Mouse (Mus musculus): ENCODE data around the gene Fkbp7. TPM values are rescaled to one million over a fixed set of nuclear protein-coding genes. Genes with fewer than 3 reads are reported as not detected.

The Fkbp7 gene
- polyA plus RNA-seq, 1 experiment from 2014 or later: 151 TPM

- 49% methylated on average over 5 of the region's 8 CpGs for WGBS
- Histone ChIP-seq H3K9me3 (no peaks in the 10 kb centered on the region), H3K4me1 (0 out of 2 replicates have a peak, but pooled peaks cover 2% of the 10 kb centered on the region), H3K27ac (no peak overlapping the region), H3K4me3 (no peak overlapping the region), H3K36me3 (peaks cover 20% of the 10 kb centered on the region), H3K4me2 (no peak overlapping the region), H3K27me3 (no peaks in the 10 kb centered on the region), H3K9ac (no peak overlapping the region)
- no peak for ATAC-seq (ENCODE audit: insufficient number of reproducible peaks, low FRiP score, low TSS enrichment, low read depth)
These were observed 13.5 kb downstream of the Fkbp7 start for GRCm38 (mm10) chr2:76659419-76659818.

GRCm38 (mm10) chr2:76658551-76658950 lies 14.4 kb downstream of the Fkbp7 start:
- 72% methylated on average over 13 of the region's 13 CpGs for WGBS
- H3K9ac ChIP-seq: no peak overlapping the region
- no peak for ATAC-seq (ENCODE audit: insufficient number of reproducible peaks, low FRiP score, low TSS enrichment, low read depth)

GRCm38 (mm10) chr2:76655982-76656381 lies 16.9 kb downstream of the Fkbp7 start:
- Histone ChIP-seq H3K4me1 (0 out of 2 replicates have a peak, but pooled peaks cover 2% of the 10 kb centered on the region), H3K9me3 (no peaks in the 10 kb centered on the region), H3K27ac (no peak overlapping the region), H3K9ac (no peak overlapping the region), H3K27me3 (no peaks in the 10 kb centered on the region), H3K4me2 (no peak overlapping the region), H3K4me3 (no peak overlapping the region), H3K36me3 (no peaks in the 10 kb centered on the region)
- ATAC-seq (ENCODE audit: insufficient number of reproducible peaks, low FRiP score, low TSS enrichment, low read depth): no peak
- 9% methylated on average over 1 of the region's 1 CpGs for WGBS

More at GRCm38 (mm10) chr2:76658551-76658950, 14.4 kb downstream of the Fkbp7 start:
- no peaks in the 10 kb centered on the region for H3K9me3 ChIP-seq
- H3K27me3 ChIP-seq: no peaks in the 10 kb centered on the region
- H3K4me3 ChIP-seq: no peak overlapping the region
- peaks cover 11% of the 10 kb centered on the region for H3K36me3 ChIP-seq
- 0 out of 2 replicates have a peak, but pooled peaks cover 2% of the 10 kb centered on the region for H3K4me1 ChIP-seq
- no peak overlapping the region for H3K4me2 ChIP-seq
- no peak overlapping the region for H3K27ac ChIP-seq

- WGBS: 81% methylated on average over 3 of the region's 3 CpGs
- ATAC-seq (ENCODE audit: insufficient number of reproducible peaks, low FRiP score, low TSS enrichment, low read depth): no peak
- Histone ChIP-seq H3K9ac (no peak overlapping the region), H3K4me2 (no peak overlapping the region), H3K27ac (no peak overlapping the region), H3K36me3 (no peaks in the 10 kb centered on the region), H3K4me1 (0 out of 2 replicates have a peak, but pooled peaks cover 2% of the 10 kb centered on the region), H3K27me3 (no peaks in the 10 kb centered on the region), H3K9me3 (no peaks in the 10 kb centered on the region), H3K4me3 (no peak overlapping the region)
These were observed 17.5 kb downstream of the Fkbp7 start for GRCm38 (mm10) chr2:76655444-76655843.

- WGBS: 75% methylated on average over 5 of the region's 5 CpGs
These were observed 18.3 kb downstream of the Fkbp7 start for GRCm38 (mm10) chr2:76654646-76655045.

GRCm38 (mm10) chr2:76653070-76653469 lies 19.8 kb downstream of the Fkbp7 start:
- no peak overlapping the region for H3K9ac ChIP-seq
- no peaks in the 10 kb centered on the region for H3K27me3 ChIP-seq
- H3K4me2 ChIP-seq: no peak overlapping the region
- no peaks in the 10 kb centered on the region for H3K9me3 ChIP-seq
- H3K4me3 ChIP-seq: no peak overlapping the region
- ATAC-seq (ENCODE audit: insufficient number of reproducible peaks, low FRiP score, low TSS enrichment, low read depth): no peak
- 95% methylated on average over 4 of the region's 4 CpGs for WGBS
- H3K27ac ChIP-seq: no peak overlapping the region
- no peaks in the 10 kb centered on the region for H3K36me3 ChIP-seq
- peaks cover 7% of the 10 kb centered on the region for H3K4me1 ChIP-seq

More at GRCm38 (mm10) chr2:76654646-76655045, 18.3 kb downstream of the Fkbp7 start:
- no peak overlapping the region for H3K4me2 ChIP-seq
- no peak overlapping the region for H3K4me3 ChIP-seq
- H3K9ac ChIP-seq: no peak overlapping the region
- H3K27me3 ChIP-seq: no peaks in the 10 kb centered on the region
- H3K36me3 ChIP-seq: no peaks in the 10 kb centered on the region
- 0 out of 2 replicates have a peak, but pooled peaks cover 2% of the 10 kb centered on the region for H3K4me1 ChIP-seq
- no peaks in the 10 kb centered on the region for H3K9me3 ChIP-seq
- no peak overlapping the region for H3K27ac ChIP-seq
- no peak for ATAC-seq (ENCODE audit: insufficient number of reproducible peaks, low FRiP score, low TSS enrichment, low read depth)

- ATAC-seq (ENCODE audit: insufficient number of reproducible peaks, low FRiP score, low TSS enrichment, low read depth): no peak
- peak overlapping the region; percentile 37; the same call in 1 of the 2 replicates for H3K9ac ChIP-seq
- H3K4me3 ChIP-seq: peak overlapping the region; percentile 80
- H3K36me3 ChIP-seq: 0 out of 2 replicates have a peak, but pooled peaks cover 3% of the 10 kb centered on the region
- H3K27me3 ChIP-seq: no peaks in the 10 kb centered on the region
- peak overlapping the region; percentile 88 for H3K27ac ChIP-seq
- peak overlapping the region; percentile 85 for H3K4me2 ChIP-seq
- peaks cover 15% of the 10 kb centered on the region for H3K4me1 ChIP-seq
- no peaks in the 10 kb centered on the region for H3K9me3 ChIP-seq
- WGBS: 31% methylated on average over 13 of the region's 13 CpGs
These were observed 24.2 kb downstream of the Fkbp7 start for GRCm38 (mm10) chr2:76648666-76649141.

- Histone ChIP-seq H3K36me3 (peaks cover 5% of the 10 kb centered on the region; the same call in 1 of the 2 replicates), H3K27ac (peak within 1 kb of the TSS; percentile 91), H3K4me2 (peak within 1 kb of the TSS; percentile 85), H3K4me3 (peak within 1 kb of the TSS; percentile 80), H3K9ac (peak within 1 kb of the TSS; percentile 82), H3K27me3 (no peaks in the 10 kb centered on the region), H3K9me3 (no peaks in the 10 kb centered on the region), H3K4me1 (peaks cover 15% of the 10 kb centered on the region)
- ATAC-seq (ENCODE audit: insufficient number of reproducible peaks, low FRiP score, low TSS enrichment, low read depth): peak; percentile 99
- under 1% methylated on average over 42 of the region's 42 CpGs for WGBS
These were observed 24.9 kb downstream of the Fkbp7 start, which contains the start of the genes Prkra and Pjvk for GRCm38 (mm10) chr2:76647883-76648570. Gene Prkra, minus strand, starts transcription at chr2:76648015. Gene Pjvk, plus strand, starts transcription at chr2:76648476.

GRCm38 (mm10) chr2:76647441-76647869 lies 25.5 kb downstream of the Fkbp7 start:
- 1% methylated on average over 26 of the region's 32 CpGs for WGBS
- Histone ChIP-seq H3K9me3 (no peaks in the 10 kb centered on the region), H3K27ac (peak overlapping the region; percentile 91), H3K4me1 (peaks cover 15% of the 10 kb centered on the region), H3K27me3 (no peaks in the 10 kb centered on the region), H3K4me2 (peak overlapping the region; percentile 85), H3K9ac (peak overlapping the region; percentile 82), H3K36me3 (peaks cover 8% of the 10 kb centered on the region; the same call in 1 of the 2 replicates), H3K4me3 (peak overlapping the region; percentile 80)
- peak; percentile 5 for ATAC-seq (ENCODE audit: insufficient number of reproducible peaks, low FRiP score, low TSS enrichment, low read depth)

- Histone ChIP-seq H3K9ac (no peak overlapping the region), H3K27me3 (no peaks in the 10 kb centered on the region), H3K36me3 (peaks cover 37% of the 10 kb centered on the region), H3K27ac (no peak overlapping the region), H3K4me2 (no peak overlapping the region), H3K4me1 (peaks cover 13% of the 10 kb centered on the region), H3K9me3 (no peaks in the 10 kb centered on the region), H3K4me3 (no peak overlapping the region)
- ATAC-seq (ENCODE audit: insufficient number of reproducible peaks, low FRiP score, low TSS enrichment, low read depth): no peak
These were observed 29.1 kb downstream of the Fkbp7 start for GRCm38 (mm10) chr2:76643801-76644200.

GRCm38 (mm10) chr2:76639637-76640036 lies 33.3 kb downstream of the Fkbp7 start:
- Histone ChIP-seq H3K27me3 (no peaks in the 10 kb centered on the region), H3K9me3 (no peaks in the 10 kb centered on the region), H3K4me2 (no peak overlapping the region), H3K4me1 (no peaks in the 10 kb centered on the region), H3K27ac (no peak overlapping the region), H3K9ac (no peak overlapping the region), H3K36me3 (peaks cover 65% of the 10 kb centered on the region), H3K4me3 (no peak overlapping the region)
- no peak for ATAC-seq (ENCODE audit: insufficient number of reproducible peaks, low FRiP score, low TSS enrichment, low read depth)
- WGBS: 94% methylated on average over 2 of the region's 2 CpGs

- H3K4me2 ChIP-seq: no peak overlapping the region
- whole genome bisulfite sequencing: 88% methylated on average over 4 of the region's 4 CpGs
- H3K4me3 ChIP-seq: no peak overlapping the region
- H3K9ac ChIP-seq: no peak overlapping the region
- no peak overlapping the region for H3K27ac ChIP-seq
- no peak for ATAC-seq (ENCODE audit: insufficient number of reproducible peaks, low FRiP score, low TSS enrichment, low read depth)
- no peaks in the 10 kb centered on the region for H3K9me3 ChIP-seq
- H3K36me3 ChIP-seq: peaks cover 86% of the 10 kb centered on the region
- H3K4me1 ChIP-seq: no peaks in the 10 kb centered on the region
- H3K27me3 ChIP-seq: no peaks in the 10 kb centered on the region
These were observed 41.3 kb downstream of the Fkbp7 start for GRCm38 (mm10) chr2:76631600-76631999.

Data from limb, embryonic 15.5 days (tissue).